Mouse (Mus musculus) myocyte (in vitro differentiated cells): ENCODE data around the gene Abhd17c.
A peak's percentile ranks its signal among the peaks of the same experiment; 100 is the strongest.

Source experiments
- CEBPB ChIP-seq: IDR thresholded peaks from 2 replicates; pipeline ENCODE4 v1.6.1; 2011; ENCODE audit warnings: mild to moderate bottlenecking, moderate library complexity; ENCODE audit not compliant: poor library complexity, insufficient read depth, severe bottlenecking
- E2F4 ChIP-seq: IDR thresholded peaks from one replicate; pipeline ENCODE4 v1.6.1; 2011; ENCODE audit warnings: mild to moderate bottlenecking, control low read depth, moderate library complexity; ENCODE audit not compliant: insufficient read depth
- MAX ChIP-seq: IDR thresholded peaks from one replicate; pipeline ENCODE4 v1.6.1; 2011; ENCODE audit warnings: low read depth, mild to moderate bottlenecking, control low read depth
- MYOD1 ChIP-seq, 3 experiments: IDR thresholded peaks; one replicate each; pipeline ENCODE4 v1.6.1; 2011; ENCODE audit warnings: control low read depth in 2 of 3, low read depth in 2 of 3, mild to moderate bottlenecking in 2 of 3, moderate library complexity in 1 of 3; ENCODE audit not compliant: insufficient read length in 2 of 3, control insufficient read depth in 1 of 3
- MYOG ChIP-seq, 3 experiments: IDR thresholded peaks; one replicate each; pipeline ENCODE4 v1.6.1; 2011; ENCODE audit warnings: control low read depth in 2 of 3, low read depth in 2 of 3, mild to moderate bottlenecking in 2 of 3; ENCODE audit not compliant: insufficient read length in 2 of 3, control insufficient read depth in 1 of 3, insufficient read depth in 1 of 3
- POLR2A ChIP-seq: IDR thresholded peaks from one replicate; pipeline ENCODE4 v1.6.1; 2011; ENCODE audit warnings: low read depth, mild to moderate bottlenecking, control low read depth, moderate library complexity; ENCODE audit not compliant: insufficient read length
- POLR2AphosphoS2 ChIP-seq: IDR thresholded peaks from one replicate; pipeline ENCODE4 v1.6.1; 2011; ENCODE audit warnings: low read depth, control low read depth; ENCODE audit not compliant: insufficient read length
- REST ChIP-seq: IDR thresholded peaks from one replicate; pipeline ENCODE4 v1.6.1; 2011; ENCODE audit warnings: mild to moderate bottlenecking, control low read depth, moderate library complexity; ENCODE audit not compliant: insufficient read depth, insufficient read length
- SRF ChIP-seq: IDR thresholded peaks from one replicate; pipeline ENCODE4 v1.6.1; 2011; ENCODE audit warnings: low read depth; ENCODE audit not compliant: control insufficient read depth, insufficient read length
- TCF12 ChIP-seq: IDR thresholded peaks from one replicate; pipeline ENCODE4 v1.6.1; 2011; ENCODE audit warnings: mild to moderate bottlenecking, control low read depth; ENCODE audit not compliant: poor library complexity, insufficient read depth, severe bottlenecking
- TCF3 ChIP-seq: IDR thresholded peaks from one replicate; pipeline ENCODE4 v1.6.1; 2011; ENCODE audit warnings: low read depth, control low read depth; ENCODE audit not compliant: insufficient read length
- USF1 ChIP-seq: IDR thresholded peaks from one replicate; pipeline ENCODE4 v1.6.1; 2011; ENCODE audit warnings: low read depth, mild to moderate bottlenecking, control low read depth, moderate library complexity

- TF ChIP-seq E2F4, result no peak
- TF ChIP-seq POLR2A, result no peak
- no peak for TF ChIP-seq MAX
- TF ChIP-seq CEBPB, result no peak
- no peak for TF ChIP-seq USF1
- no peak for TF ChIP-seq TCF12
- no peak for TF ChIP-seq POLR2AphosphoS2
- peak in 1 of 3 experiments; percentile 24 for TF ChIP-seq MYOD1 (IDR thresholded peaks at IDR 0.05; ENCODE audit: control insufficient read depth in 1 of 3, insufficient read length in 2 of 3, low read depth in 2 of 3)
- TF ChIP-seq MYOG (IDR thresholded peaks at IDR 0.05; ENCODE audit: control insufficient read depth in 1 of 3, insufficient read depth in 1 of 3, insufficient read length in 2 of 3, low read depth in 2 of 3), result peak in 1 of 3 experiments; percentile 47
- TF ChIP-seq REST, result no peak
- no peak for TF ChIP-seq SRF
- no peak for TF ChIP-seq TCF3
Observed at GRCm38 (mm10) chr7:84125730-84126129, 26.0 kb downstream of the Abhd17c start.
